Mouse (Mus musculus): Measurements from ENCODE around the gene Bmp6.

Bmp6 gene

DNA sequence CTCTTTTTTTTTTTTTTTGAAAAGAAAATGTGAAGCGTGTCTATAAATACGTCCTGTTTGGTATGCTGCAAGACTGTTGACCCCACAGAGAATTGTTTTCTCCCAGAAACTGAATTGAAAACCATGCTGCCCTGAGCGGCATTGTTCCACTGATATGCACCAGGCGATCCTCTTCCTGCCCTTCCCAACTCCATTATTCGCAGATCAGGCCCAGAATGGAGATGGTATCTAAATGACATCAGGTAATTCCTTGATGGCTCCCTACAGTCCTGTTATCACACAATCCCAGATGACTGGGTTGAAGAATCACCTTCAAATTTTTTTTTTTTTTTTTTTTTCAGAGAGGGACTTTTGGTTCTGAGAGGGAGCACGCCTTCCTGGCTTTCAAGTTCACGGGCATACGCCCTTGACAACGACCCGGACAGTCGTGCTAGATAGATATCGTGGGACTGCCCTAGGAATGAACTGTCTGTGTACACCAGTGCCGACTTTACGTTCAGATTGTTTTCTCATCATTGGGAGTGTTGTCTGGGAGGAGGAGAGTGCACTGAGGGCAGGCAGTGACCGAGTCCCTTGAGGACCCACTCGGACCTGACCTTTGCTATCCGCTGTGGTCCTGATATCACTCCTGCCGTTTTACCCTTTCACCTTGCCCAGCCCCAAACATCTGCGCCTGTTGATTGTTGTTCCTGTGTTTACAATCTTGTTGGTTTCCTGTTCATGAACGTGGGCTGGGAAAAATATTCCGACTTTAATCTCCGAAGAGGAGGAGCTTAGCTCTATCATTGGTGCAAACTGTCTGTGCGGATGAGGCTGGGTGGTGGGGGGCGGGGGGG, 8.7 kb downstream of the Bmp6 start:
- no peak for DNase-seq (ENCODE audit: low read depth)

DNA sequence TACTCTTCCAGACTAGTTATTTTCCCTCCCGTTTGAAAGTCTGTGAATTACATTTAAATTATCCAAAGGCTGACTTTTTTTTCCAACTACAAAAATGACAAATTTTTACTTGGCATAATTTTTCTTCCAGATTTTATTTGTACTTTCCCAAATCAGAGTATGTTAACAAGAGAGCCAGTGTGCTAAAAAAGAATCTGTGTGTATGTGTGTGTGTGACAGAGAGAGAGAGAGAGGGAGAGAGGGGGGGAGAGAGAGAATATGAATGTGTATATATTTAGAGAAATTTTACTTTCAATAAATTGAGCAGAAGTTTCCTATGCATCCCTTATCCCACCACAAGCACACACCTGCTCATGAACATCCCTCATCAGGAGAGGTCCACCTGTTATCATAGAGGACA, 9.4 kb downstream of the Bmp6 start:
- no peak for DNase-seq (ENCODE audit: low read depth)

DNA sequence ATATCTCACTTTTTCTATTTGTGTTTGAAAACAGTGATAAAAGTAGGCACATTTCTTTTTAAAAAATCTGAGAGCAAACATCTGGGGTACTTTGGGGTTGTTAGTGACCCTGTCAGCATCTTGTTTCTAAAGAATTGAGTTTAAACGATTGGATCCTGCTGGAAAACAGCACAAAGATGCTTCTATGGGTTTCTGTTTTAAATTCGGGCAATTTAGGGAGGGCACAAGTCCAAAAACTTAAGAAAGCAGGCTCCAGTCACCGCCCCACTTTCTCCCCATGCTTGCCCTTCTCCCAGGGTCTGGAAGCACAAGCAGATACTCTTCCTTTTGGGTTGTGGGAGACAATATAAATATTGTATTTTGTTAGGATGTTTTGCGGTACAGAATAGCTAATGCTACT, 14.1 kb downstream of the Bmp6 start:
- DNase-seq (ENCODE audit: low read depth) = no peak

DNA sequence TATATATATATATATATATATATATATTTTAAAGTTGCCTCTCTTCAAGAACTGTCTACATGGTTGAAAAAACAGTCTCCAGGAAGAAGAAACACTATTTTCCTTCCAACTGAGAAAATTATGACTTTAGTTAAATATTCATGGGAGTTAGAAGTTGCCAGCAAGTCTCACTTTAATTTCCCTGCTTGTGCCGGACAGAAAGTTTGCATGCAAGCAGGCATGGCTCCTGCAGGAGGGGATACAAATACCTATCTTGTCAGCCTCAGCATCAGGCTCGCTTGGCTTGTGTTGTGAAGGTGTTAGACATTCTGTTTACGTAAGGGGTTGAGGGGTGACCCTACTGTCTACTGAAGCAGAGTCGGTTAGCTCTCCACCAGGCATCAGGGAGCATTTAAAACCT, 17.8 kb downstream of the Bmp6 start:
- DNase-seq (ENCODE audit: low read depth) = no peak

DNA sequence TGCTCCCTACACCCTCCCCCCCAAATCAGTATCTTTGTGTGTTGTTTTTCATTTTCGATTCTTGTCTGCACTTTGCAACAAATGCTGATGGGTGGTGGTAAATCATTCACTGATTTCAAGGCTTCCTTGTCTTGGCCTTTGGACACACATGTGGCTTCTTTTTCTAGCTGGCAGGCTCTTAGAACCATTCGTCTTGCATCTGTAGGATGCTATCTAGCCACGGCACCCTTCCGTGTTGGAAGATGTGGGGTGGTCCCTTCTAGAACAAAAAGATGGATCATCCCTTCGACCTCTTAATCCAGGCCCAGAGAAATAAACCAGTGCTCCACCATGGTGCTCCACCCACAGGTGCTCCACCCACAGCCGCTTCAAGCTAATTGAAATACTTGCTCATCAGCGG, 19.0 kb downstream of the Bmp6 start:
- no peak for DNase-seq (ENCODE audit: low read depth)

DNA sequence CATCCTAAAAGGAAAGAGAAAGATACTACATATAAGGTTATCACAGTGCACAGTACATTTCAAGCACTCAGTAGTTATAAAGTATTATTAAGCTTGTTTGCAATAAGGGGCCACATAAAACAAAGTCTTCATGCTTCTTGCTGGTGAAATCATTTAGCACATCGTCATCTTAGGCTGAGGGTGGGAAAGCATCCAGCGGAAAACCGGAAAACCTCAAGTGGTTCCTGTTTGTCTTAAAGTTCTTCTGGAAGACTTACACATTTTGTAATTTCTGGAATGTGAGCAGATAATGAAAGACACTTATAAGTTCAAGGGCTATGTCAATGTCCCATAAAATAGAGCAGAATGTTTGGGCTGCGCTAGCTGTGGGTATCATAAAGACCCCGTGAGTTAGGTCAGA, 24.7 kb downstream of the Bmp6 start:
- no peak for DNase-seq (ENCODE audit: low read depth)

DNA sequence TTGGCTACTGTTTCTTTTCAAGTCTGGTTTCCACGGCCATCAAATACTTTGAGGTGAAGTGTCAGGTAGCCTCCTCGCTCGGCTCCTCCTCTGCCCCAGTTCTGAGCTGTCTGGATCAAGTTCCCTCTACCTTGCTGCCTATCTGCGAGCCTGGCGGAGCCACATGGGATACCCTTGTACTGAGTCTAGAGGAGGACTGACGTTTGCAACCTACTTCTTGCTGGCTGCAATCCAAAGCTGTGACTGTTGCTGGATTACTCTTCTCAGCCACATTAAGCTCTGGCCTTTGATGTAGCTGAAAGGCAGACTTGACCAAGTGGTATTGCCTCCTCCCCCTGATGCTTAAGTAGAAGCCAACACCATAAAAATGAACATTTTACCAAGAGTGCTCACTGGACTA, 31.2 kb downstream of the Bmp6 start:
- DNase-seq (ENCODE audit: low read depth) = peak; percentile 30

DNA sequence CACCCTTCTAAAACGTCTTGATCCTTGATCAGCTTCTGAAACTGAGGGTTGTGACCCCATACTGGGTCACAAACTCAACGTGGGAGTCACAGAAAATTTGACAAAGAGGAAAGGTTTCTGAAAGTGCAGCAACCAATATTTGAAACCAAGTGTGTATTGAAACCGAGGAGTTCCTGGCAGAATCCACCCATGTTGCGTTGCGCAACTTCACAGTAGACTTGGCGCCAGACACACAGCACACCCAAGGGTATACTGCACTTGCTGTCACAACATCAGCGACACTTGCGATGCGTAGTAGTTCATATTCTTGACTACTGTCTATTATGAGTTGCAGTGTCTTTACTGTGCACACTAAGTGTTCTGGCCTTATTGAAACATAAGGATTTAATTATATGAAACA, 32.4 kb downstream of the Bmp6 start:
- DNase-seq (ENCODE audit: low read depth) = no peak

DNA sequence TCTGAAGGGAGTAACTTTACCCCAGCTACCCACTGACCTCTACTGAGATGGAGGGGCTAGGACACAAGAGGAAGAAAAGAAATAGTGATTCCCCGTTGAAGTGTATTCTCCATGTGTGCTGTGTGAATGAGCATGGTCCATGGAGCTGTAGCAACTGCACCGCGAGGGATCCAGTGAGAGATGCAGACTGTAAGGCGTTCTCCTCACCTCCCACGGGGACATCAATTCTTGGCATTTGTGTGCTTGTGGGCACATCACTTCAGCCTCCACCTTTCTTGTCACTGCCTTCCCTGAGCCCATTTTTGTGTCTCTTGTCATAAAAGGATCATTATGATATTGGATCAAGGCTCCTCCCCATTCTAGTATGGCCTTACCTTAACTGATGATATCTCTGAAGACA, 34.9 kb downstream of the Bmp6 start:
- DNase-seq (ENCODE audit: low read depth) = no peak

DNA sequence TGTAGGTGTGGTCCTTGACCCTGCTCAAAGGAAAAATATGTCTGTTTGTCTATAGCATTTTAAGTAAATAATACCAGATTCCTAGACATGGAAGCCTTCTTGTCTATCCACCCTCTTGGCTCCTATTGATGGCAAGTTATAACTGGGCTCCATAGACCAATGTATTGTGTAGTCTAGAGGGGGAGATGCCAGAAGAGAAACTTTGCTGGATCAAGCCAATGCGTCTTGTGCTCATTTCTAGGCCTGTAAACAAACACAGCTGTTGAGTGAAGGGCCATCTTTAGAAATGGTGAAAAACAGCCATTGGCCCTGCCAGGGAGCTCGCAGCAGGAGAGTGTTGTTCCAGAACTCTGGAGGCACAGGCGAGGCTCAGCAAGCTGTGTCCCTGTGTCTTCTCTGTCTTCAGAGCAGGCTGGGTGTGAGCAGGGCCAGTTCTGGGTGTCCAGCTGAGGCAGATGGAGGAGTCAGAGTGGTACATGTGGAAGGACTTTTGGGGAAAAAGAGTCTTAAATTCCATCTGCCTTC, 41.2 kb downstream of the Bmp6 start:
- no peak for DNase-seq (ENCODE audit: low read depth)

DNA sequence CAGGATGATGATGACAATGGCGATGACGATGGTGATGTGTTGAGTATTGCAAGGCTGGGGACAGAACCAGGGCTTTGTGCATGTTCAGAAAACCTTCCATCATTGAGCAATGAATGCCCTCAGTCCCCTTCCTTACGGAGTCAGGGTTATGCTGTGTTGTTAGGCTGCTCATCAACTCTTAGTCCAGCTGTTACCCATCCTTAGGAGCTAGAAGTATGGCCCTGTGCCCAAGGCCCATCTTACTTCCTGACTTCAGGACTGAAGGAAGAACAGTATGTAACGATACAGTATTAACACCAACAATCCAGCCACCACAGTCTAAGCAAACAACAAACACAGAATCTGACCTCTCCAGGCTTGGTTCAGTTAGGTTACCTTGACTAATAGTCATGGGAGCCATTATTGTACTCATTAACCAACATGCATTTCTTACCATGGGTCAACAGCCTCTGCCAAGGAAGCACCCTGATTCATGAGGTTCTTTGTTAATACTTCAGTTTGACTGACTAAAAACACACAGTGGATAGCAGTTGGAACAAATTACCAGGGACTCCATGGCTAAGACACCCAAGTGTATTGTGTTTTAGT, 42.6 kb downstream of the Bmp6 start:
- DNase-seq (ENCODE audit: low read depth) = no peak

DNA sequence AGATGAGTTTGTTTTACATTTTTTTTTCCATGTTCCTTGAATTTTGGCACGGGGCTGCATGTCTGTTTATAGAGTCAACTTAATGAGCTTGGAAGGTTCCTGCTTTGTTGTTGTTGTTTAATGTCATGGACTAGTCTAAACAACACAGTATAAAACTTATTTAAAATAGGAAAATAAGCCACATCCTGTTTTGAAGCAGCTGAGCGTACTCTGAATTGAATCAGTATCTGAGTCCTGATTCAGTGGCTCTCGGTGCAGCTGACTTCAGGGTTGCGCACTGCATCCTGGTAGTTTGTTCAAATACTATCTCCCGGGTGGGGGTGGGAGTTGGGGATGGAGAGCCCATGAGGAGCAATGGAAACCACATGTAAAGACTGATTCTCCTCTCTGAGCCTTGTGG, 48.5 kb downstream of the Bmp6 start:
- no peak for DNase-seq (ENCODE audit: low read depth)

DNA sequence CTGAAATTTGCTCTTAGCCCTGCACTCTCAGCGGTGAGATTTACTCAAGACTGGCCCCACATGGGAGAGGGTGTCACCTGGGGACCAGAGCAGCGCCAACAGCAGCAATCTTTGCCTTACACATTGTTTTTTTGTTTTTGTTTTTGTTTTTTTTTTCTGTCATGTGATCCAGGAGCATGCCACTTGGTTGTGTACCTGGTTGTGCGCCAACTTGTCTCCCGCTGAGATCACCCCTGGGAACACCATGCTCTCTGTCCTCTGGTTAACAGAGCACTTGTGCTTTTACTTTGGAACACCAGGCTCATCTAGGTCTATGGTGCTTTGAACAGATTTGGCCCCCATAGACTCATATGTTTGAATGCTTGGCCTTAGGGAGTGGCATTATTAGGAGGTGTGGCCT, 50.1 kb downstream of the Bmp6 start:
- no peak for DNase-seq (ENCODE audit: low read depth)

DNA sequence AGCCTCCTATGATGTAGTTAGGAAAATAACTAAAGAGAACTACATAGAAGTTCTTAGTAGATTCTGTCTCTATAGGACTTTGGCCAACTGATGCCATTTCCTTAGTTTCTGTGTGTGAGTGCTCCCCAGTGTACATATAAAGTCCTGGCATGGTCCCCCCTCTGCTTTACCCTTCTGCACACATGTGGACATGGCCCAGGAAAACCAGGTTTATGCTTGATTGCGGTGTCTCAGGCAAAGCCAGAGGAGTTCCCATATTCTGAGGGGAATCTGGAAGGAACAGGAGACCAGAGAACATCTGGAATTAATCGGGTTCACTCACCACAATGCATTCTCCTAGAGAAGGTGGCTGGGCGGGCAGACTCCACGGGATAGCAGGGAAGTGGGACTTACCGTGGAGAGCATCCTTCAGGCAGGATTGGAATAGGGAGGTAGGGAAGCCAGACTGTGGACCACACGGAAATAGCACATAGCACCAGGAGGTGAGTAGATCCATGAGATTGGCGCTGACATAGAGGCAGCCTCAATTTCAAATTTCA, 52.2 kb downstream of the Bmp6 start:
- DNase-seq (ENCODE audit: low read depth) = no peak

DNA sequence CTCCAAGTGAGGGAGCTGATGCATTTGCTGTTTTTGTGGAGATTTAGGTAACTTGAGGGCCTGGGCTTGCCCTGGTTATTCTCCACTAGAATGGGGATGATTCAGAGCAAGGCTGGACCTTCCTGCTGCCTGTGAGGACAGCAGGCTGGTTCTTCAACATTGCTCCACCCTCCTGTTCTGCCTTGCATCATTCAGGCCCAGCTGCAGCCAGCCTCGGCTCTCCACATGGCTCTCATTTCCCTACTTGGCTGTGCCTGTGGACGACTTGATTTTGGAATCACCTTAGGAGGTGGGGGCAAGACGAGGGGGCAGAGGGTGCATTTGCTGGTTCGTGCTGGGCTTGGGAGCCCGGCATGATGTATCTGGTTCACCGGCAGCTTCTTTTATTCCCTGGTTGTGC, 53.8 kb downstream of the Bmp6 start:
- DNase-seq (ENCODE audit: low read depth) = peak; percentile 40

DNA sequence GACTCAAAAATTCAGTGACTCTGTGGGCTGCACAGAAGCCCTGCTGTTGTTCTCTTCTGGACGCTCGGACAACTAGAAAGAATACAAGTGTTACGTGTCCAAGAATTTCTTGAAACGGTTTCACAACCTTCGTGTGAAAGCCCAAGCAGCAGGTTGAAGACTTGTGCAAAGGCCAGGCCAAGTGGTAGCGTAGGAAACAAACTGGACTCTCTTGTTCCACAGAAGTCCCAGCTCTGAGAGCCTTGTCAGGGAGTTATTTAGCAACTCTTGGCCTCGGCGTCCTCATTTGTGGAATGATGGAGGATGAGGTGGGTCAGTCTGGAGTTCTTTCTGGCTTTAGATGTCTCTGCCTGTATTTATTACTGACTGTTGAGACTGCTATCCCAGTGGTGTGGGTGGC, 55.8 kb downstream of the Bmp6 start:
- DNase-seq (ENCODE audit: low read depth) = no peak

DNA sequence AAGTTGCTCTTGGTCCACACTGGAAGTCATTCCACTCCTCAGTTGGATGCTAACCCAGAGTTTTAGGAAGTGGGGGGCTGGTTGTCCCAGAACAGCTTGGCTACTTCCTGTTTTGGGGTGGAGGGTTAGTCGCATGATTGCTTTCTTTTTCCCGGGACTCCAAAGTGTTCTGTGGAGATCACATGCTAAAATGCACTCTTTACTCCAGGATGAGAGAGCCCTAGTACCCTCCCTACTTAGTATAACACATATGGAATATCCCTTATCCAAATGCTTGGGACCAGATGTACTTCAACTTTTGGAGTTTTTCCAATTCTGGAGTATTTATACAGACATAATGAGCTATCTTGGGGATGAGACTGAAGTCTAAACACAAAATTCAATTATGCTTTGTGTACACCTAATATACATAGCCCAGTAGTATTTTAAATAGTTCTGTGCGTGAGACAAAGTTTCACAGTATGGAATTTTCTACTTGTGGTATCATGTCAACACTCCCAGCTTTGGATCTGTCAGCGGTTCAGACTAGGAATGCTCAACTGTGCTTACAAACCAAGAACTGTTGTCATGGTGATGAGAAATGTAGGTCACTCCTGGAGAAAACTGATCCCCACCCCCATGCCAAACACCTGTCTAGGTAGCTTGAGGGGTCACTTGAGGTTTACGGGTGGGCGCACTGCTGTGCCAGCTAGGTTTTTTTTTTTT, 62.9 kb downstream of the Bmp6 start:
- no peak for DNase-seq (ENCODE audit: low read depth)

DNA sequence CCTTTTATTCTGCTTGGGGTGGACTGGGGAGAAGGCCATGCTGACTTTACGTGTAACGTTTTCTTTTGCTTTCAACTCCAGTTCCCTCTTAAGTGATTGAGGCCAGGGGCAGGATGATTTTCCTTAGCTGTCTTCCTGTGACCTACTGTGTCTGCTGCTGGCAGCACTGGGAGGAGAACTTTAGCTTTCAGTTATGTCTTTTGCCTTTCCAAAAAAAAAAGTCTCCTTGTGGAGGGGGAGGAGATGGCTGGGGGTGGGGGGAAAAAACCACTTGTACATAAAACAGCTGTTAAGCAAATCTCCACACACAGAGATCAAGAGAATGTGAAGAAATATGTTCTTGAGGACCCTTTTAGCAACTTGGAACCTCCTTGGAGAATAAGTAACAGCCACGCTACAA, 63.7 kb downstream of the Bmp6 start:
- no peak for DNase-seq (ENCODE audit: low read depth)

DNA sequence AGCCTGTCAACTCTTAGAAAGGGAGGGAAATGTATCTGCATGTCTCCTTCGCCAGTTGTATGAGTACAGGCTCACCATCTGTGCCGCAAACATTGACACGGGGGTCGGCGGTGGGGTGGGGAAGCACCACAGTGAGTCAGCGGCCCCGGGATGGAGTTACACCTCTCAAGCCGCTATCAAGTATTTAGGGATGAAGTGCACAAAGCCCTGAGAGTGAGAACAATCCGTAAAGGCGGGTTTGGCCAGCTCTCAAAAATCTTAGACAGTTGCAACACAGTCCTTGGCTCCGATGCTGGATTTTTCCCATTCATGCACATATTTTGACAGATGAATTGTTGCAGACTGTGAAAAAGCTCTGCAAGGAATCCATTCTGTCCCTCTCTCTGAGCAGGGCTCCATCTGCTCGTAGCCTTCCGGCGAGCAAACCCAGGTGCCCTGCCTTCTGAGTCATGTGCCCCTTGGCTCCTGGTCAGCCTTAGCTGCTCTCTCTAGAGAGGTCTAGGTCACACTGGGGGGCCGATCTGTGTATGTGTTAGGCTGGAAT, 65.5 kb downstream of the Bmp6 start:
- DNase-seq (ENCODE audit: low read depth) = peak; percentile 94

DNA sequence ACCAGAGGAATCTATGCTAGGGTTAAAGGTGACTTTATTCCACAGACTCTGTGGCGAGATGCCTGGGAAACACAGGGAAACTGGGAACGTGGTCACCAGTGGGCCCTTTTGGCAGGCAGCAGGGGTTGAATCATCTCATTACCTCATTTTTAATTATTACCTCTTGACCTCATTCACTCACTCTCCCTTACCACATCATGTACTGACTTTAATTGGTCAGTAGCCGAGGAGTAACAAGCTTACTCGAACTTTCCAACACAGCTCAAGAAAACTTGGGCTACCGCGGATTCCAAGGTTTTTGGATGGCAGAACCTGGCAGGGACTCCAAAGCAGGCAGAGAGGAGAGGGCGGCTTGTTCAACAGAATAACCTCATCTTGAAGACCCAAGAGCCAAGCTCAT, 74.9 kb downstream of the Bmp6 start:
- no peak for DNase-seq (ENCODE audit: low read depth)

DNA sequence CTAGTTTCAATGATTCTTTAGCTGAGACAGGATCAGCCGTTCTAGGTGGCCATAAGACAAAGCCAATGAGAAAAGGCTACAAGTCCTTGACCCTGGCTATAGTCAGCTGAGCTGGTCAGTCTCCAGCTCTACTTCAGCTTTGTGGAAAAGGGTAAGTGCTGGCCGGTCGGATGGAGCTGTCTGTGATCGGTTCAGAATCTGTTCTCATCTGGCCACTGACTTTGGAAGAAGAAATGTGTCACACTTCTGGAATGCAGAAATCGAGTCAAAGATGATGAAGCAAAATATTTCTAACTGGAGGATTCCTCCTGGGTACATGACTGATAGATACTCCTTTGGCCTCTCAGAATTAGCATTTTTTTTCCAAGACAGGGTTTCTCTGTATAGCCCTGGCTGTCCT, 77.6 kb downstream of the Bmp6 start:
- DNase-seq (ENCODE audit: low read depth) = no peak

DNA sequence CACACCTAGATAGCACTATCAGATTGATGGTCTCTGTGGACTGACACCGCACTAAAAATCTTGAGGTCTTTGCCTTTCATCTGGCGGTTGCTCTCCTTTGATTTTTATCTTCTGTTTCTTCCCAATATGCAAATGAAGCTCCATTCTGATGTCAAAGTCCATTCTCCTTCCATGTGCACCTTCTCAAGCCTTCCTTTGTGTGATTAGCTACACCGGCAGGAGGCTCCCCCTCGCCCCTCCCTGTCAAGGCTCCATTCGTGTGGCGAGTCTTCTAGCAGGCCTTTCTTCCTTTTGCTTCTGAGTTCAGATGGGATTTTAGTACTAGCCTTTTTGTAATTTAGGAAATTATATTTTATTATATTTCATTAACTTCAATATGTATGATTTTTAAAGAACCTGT, 80.4 kb downstream of the Bmp6 start:
- DNase-seq (ENCODE audit: low read depth) = no peak

DNA sequence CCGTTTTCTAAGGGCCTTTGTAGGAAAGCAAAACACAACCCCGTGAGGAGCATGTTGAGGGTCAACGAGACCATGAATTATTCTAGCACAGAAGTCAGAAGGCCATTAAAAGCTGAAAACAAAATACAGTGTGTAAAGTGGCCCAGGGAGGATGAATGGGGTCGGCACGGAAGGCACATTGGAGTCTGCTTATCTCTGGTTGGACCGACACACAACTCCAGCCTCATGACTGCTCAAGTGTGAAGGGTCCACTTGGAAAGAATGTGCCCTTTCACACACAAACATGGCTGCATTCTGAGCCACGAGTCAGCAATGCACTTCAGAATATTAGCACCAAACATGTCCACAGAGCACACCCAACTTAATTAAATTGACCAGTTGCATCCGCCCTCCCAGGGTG, 84.8 kb downstream of the Bmp6 start:
- DNase-seq (ENCODE audit: low read depth) = no peak
